Mouse (Mus musculus) myocyte (in vitro differentiated cells): Measurements from ENCODE around the gene Slc51a. TPM values are rescaled to one million over a fixed set of nuclear protein-coding genes. Genes with fewer than 3 reads are reported as not detected.

Source experiments
- H3K27me3 ChIP-seq: one replicate; pipeline ENCODE4 v1.6.1; 2011; ENCODE audit not compliant: control insufficient read depth, insufficient read depth, insufficient read length
- H3K36me3 ChIP-seq: one replicate; pipeline ENCODE4 v1.6.1; 2011; ENCODE audit not compliant: control insufficient read depth, insufficient read depth
- H3K4me2 ChIP-seq: one replicate; pipeline ENCODE4 v1.6.1; 2011; ENCODE audit warnings: low read depth, control low read depth
- H3K4me3 ChIP-seq: one replicate; pipeline ENCODE4 v1.5.1; 2011; ENCODE audit warnings: mild to moderate bottlenecking, control low read depth, moderate library complexity
- H3K79me2 ChIP-seq: one replicate; pipeline ENCODE4 v1.6.1; 2011; ENCODE audit not compliant: control insufficient read depth, insufficient read depth
- H3ac ChIP-seq: one replicate; pipeline ENCODE4 v1.6.1; 2011; ENCODE audit not compliant: control insufficient read depth, insufficient read length
- CEBPB ChIP-seq: IDR thresholded peaks from 2 replicates; pipeline ENCODE4 v1.6.1; 2011; ENCODE audit warnings: mild to moderate bottlenecking, moderate library complexity; ENCODE audit not compliant: poor library complexity, insufficient read depth, severe bottlenecking
- E2F4 ChIP-seq: IDR thresholded peaks from one replicate; pipeline ENCODE4 v1.6.1; 2011; ENCODE audit warnings: mild to moderate bottlenecking, control low read depth, moderate library complexity; ENCODE audit not compliant: insufficient read depth
- MAX ChIP-seq: IDR thresholded peaks from one replicate; pipeline ENCODE4 v1.6.1; 2011; ENCODE audit warnings: low read depth, mild to moderate bottlenecking, control low read depth
- MYOD1 ChIP-seq, 3 experiments: IDR thresholded peaks; one replicate each; pipeline ENCODE4 v1.6.1; 2011; ENCODE audit warnings: control low read depth in 2 of 3, low read depth in 2 of 3, mild to moderate bottlenecking in 2 of 3, moderate library complexity in 1 of 3; ENCODE audit not compliant: insufficient read length in 2 of 3, control insufficient read depth in 1 of 3
- MYOG ChIP-seq, 3 experiments: IDR thresholded peaks; one replicate each; pipeline ENCODE4 v1.6.1; 2011; ENCODE audit warnings: control low read depth in 2 of 3, low read depth in 2 of 3, mild to moderate bottlenecking in 2 of 3; ENCODE audit not compliant: insufficient read length in 2 of 3, control insufficient read depth in 1 of 3, insufficient read depth in 1 of 3
- POLR2A ChIP-seq: IDR thresholded peaks from one replicate; pipeline ENCODE4 v1.6.1; 2011; ENCODE audit warnings: low read depth, mild to moderate bottlenecking, control low read depth, moderate library complexity; ENCODE audit not compliant: insufficient read length
- POLR2AphosphoS2 ChIP-seq: IDR thresholded peaks from one replicate; pipeline ENCODE4 v1.6.1; 2011; ENCODE audit warnings: low read depth, control low read depth; ENCODE audit not compliant: insufficient read length
- REST ChIP-seq: IDR thresholded peaks from one replicate; pipeline ENCODE4 v1.6.1; 2011; ENCODE audit warnings: mild to moderate bottlenecking, control low read depth, moderate library complexity; ENCODE audit not compliant: insufficient read depth, insufficient read length
- SRF ChIP-seq: IDR thresholded peaks from one replicate; pipeline ENCODE4 v1.6.1; 2011; ENCODE audit warnings: low read depth; ENCODE audit not compliant: control insufficient read depth, insufficient read length
- TCF12 ChIP-seq: IDR thresholded peaks from one replicate; pipeline ENCODE4 v1.6.1; 2011; ENCODE audit warnings: mild to moderate bottlenecking, control low read depth; ENCODE audit not compliant: poor library complexity, insufficient read depth, severe bottlenecking
- TCF3 ChIP-seq: IDR thresholded peaks from one replicate; pipeline ENCODE4 v1.6.1; 2011; ENCODE audit warnings: low read depth, control low read depth; ENCODE audit not compliant: insufficient read length
- USF1 ChIP-seq: IDR thresholded peaks from one replicate; pipeline ENCODE4 v1.6.1; 2011; ENCODE audit warnings: low read depth, mild to moderate bottlenecking, control low read depth, moderate library complexity
- polyA plus RNA-seq: library from polyadenylated mRNA; unstranded; fragments of >200 nt; fragmentation: generic; extraction: Trizol; gene quantifications from one replicate; pipeline ENCODE4 v1.2.1, GENCODE M21; 2012; ENCODE audit warnings: missing spikeins

Slc51a gene
- polyA plus RNA-seq, 1 experiment: 0.28 TPM

DNA sequence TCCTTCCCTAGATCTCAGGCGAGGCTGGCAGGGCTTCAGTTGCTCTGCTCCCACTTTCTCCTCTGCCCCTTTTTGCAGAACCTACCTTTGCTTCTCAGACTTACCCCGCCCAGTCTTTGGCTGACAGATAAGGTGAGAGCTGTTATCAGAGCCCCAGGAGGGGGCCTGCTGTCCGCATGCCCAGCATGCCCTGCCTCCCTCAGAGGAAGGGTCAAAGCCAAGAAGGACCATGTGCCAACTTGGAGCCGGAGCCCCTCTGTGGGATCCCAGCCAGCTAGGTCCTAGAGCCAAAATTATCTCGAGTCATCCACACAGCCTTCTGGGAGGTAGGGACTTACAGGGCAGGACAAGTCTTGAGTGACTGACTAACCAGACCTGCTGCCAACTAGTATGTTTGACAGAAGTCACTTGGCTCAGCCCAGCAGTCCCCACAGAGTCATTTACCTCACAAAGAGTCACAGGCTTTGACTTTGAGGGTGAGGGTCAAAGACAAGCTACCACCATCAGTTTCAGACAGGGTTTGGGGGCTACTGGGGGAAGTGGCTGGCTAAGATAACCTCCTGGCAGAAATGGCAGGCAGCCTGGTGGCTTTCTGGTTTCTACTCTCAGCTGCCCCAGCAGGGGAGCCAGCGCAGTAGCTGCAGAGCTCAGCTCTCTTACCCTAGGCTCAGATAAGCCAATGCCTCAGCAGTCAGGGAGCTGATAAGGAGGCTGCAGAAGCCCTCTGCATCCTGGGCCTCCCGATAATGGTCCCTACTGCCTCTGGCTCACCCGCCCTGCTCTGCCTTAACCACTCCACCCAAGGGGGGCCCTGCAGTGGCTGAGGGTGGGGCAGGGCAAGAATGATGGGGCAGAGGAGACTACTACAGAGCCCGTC lies 21.6 kb upstream of the Slc51a start:
- Histone ChIP-seq H3K4me2 (no peak overlapping the region), H3K36me3 (no peaks in the 10 kb centered on the region), H3ac (no peak overlapping the region), H3K79me2 (no peaks in the 10 kb centered on the region), H3K4me3 (no peak overlapping the region), H3K27me3 (peaks cover 12% of the 10 kb centered on the region)
- no peak for TF ChIP-seq MAX
- no peak for TF ChIP-seq TCF12
- no peak for TF ChIP-seq POLR2AphosphoS2
- no peak for TF ChIP-seq E2F4
- TF ChIP-seq POLR2A: no peak
- TF ChIP-seq MYOD1 (IDR thresholded peaks at IDR 0.05; ENCODE audit: control insufficient read depth in 1 of 3, insufficient read length in 2 of 3, low read depth in 2 of 3): no peak
- no peak for TF ChIP-seq USF1
- TF ChIP-seq CEBPB: no peak
- TF ChIP-seq REST: no peak
- TF ChIP-seq SRF: no peak
- TF ChIP-seq MYOG (IDR thresholded peaks at IDR 0.05; ENCODE audit: control insufficient read depth in 1 of 3, insufficient read depth in 1 of 3, insufficient read length in 2 of 3, low read depth in 2 of 3): no peak
- no peak for TF ChIP-seq TCF3

DNA sequence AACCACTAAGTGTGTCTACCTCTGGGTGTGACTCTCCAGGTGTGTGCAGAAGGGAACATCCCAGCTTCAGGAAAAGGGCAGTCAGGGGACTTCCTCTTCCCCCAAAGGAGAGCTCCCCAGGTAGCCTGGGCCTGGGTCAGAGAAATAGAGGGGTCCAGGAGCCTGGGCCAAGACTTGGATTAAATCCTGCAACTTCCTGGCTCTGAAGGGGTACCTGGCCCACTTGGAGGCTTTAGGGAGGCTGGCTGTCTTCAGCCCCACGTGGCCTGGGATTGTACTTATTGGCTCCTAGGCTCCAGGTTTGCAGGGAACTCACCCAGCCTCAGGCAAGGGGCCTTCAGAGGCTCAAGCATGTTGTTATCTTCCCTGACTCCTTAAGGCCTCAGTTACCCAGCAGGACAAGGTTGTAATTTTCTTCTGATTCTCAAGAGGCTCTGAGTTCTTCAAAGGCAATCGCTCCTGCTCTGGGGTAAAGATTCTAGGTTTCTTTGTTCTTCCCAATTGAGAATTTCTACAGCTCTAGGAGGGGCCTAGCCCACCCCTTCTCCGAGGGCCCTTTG lies 20.9 kb upstream of the Slc51a start:
- TF ChIP-seq POLR2AphosphoS2: no peak
- no peak for TF ChIP-seq E2F4
- TF ChIP-seq CEBPB: no peak
- TF ChIP-seq MYOD1 (IDR thresholded peaks at IDR 0.05; ENCODE audit: control insufficient read depth in 1 of 3, insufficient read length in 2 of 3, low read depth in 2 of 3): no peak
- TF ChIP-seq MYOG (IDR thresholded peaks at IDR 0.05; ENCODE audit: control insufficient read depth in 1 of 3, insufficient read depth in 1 of 3, insufficient read length in 2 of 3, low read depth in 2 of 3): no peak
- TF ChIP-seq POLR2A: no peak
- no peak for TF ChIP-seq TCF3
- TF ChIP-seq REST: no peak
- no peak for TF ChIP-seq TCF12
- Histone ChIP-seq H3ac (no peak overlapping the region), H3K27me3 (peaks cover 12% of the 10 kb centered on the region), H3K79me2 (no peaks in the 10 kb centered on the region), H3K4me3 (no peak overlapping the region), H3K36me3 (no peaks in the 10 kb centered on the region), H3K4me2 (no peak overlapping the region)

DNA sequence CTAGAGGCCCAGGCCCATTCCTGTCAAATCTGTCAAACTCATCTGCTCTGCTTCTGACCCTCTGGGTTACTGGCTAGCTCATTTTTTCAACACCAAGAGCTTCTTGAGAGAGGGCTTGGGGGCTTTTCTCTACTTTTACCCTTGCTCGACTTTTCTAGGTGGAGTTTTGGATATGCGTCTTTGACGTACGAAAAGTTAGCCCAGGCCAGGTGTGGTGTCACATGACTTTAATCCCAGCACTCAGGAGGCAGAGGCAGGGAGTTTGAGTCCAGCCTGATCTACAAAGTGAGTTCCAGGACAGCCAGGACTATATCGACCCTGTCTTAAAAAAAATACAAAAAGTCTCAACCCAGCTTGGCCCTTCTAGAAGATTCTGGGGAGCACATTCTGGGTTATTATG lies 20.4 kb upstream of the Slc51a start:
- no peak overlapping the region for H3ac ChIP-seq
- no peaks in the 10 kb centered on the region for H3K36me3 ChIP-seq
- no peaks in the 10 kb centered on the region for H3K79me2 ChIP-seq
- no peak for TF ChIP-seq E2F4
- TF ChIP-seq SRF: no peak
- H3K27me3 ChIP-seq: peaks cover 12% of the 10 kb centered on the region
- no peak overlapping the region for H3K4me2 ChIP-seq
- no peak overlapping the region for H3K4me3 ChIP-seq

DNA sequence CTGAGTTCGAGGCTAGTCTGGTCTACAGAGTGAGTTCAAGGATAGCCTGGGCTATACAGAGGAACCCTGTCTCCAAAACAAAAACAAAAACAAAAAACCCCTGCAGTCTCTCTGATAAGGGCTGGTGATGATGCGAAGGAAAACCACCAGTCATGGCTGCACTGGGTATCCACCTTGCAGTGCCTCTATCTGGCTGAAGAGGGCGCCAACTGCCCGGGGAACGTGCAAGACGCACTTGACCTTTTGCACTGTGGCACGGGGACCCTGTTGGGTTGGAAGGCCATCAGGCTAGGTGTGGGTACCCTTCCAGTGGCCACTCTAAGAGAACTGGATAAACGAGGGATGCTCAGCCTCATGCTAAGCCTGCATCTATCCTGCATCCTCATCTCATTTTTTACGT lies 19.7 kb upstream of the Slc51a start:
- TF ChIP-seq MAX: no peak
- TF ChIP-seq REST: no peak
- no peak for TF ChIP-seq MYOD1 (IDR thresholded peaks at IDR 0.05; ENCODE audit: control insufficient read depth in 1 of 3, insufficient read length in 2 of 3, low read depth in 2 of 3)
- no peak for TF ChIP-seq SRF
- TF ChIP-seq USF1: no peak
- no peak for TF ChIP-seq POLR2A
- no peak for TF ChIP-seq POLR2AphosphoS2
- no peak for TF ChIP-seq MYOG (IDR thresholded peaks at IDR 0.05; ENCODE audit: control insufficient read depth in 1 of 3, insufficient read depth in 1 of 3, insufficient read length in 2 of 3, low read depth in 2 of 3)
- TF ChIP-seq TCF12: no peak
- no peak for TF ChIP-seq E2F4
- TF ChIP-seq TCF3: no peak
- no peak for TF ChIP-seq CEBPB
- H3K79me2 ChIP-seq: no peaks in the 10 kb centered on the region
- H3K4me3 ChIP-seq: no peak overlapping the region
- peaks cover 12% of the 10 kb centered on the region for H3K27me3 ChIP-seq
- H3ac ChIP-seq: no peak overlapping the region
- no peak overlapping the region for H3K4me2 ChIP-seq
- no peaks in the 10 kb centered on the region for H3K36me3 ChIP-seq
